Mouse (Mus musculus) MEL-GATA-1-ER (cell line): ENCODE data around the gene Tpk1.
A peak's percentile ranks its signal among the peaks of the same experiment; 100 is the strongest.

Source experiments
- DNase-seq: peaks from one replicate; pipeline ENCODE4 v3.0.0-alpha.2; 2012; ENCODE audit warnings: low read depth; ENCODE audit errors: extremely low read depth

The Tpk1 gene

GRCm38 (mm10) chr6:43528996-43529395 is 137.1 kb downstream of the Tpk1 start:
- no peak for DNase-seq

GRCm38 (mm10) chr6:43525028-43525427 is 141.1 kb downstream of the Tpk1 start:
- DNase-seq = no peak

GRCm38 (mm10) chr6:43522046-43522445 is 144.0 kb downstream of the Tpk1 start:
- DNase-seq = no peak

- DNase-seq = no peak
Observed at GRCm38 (mm10) chr6:43520218-43520617, 145.9 kb downstream of the Tpk1 start.

GRCm38 (mm10) chr6:43518378-43518777 is 147.7 kb downstream of the Tpk1 start:
- no peak for DNase-seq

- DNase-seq = no peak
Observed at GRCm38 (mm10) chr6:43517316-43517655, 148.8 kb downstream of the Tpk1 start.

GRCm38 (mm10) chr6:43516593-43517315 is 149.3 kb downstream of the Tpk1 start:
- DNase-seq = no peak

- peak; percentile 85 for DNase-seq
Observed at GRCm38 (mm10) chr6:43506686-43507385, 159.2 kb downstream of the Tpk1 start.

- DNase-seq = no peak
Observed at GRCm38 (mm10) chr6:43504609-43505230, 161.4 kb downstream of the Tpk1 start.

GRCm38 (mm10) chr6:43492367-43492766 is 173.7 kb downstream of the Tpk1 start:
- no peak for DNase-seq

GRCm38 (mm10) chr6:43486691-43487090 is 179.4 kb downstream of the Tpk1 start:
- no peak for DNase-seq

- no peak for DNase-seq
Observed at GRCm38 (mm10) chr6:43480687-43481086, 185.4 kb downstream of the Tpk1 start.

GRCm38 (mm10) chr6:43478810-43479209 is 187.3 kb downstream of the Tpk1 start:
- DNase-seq = no peak

- DNase-seq = no peak
Observed at GRCm38 (mm10) chr6:43476406-43476805, 189.7 kb downstream of the Tpk1 start.

GRCm38 (mm10) chr6:43475921-43476320 is 190.2 kb downstream of the Tpk1 start:
- no peak for DNase-seq

GRCm38 (mm10) chr6:43471556-43471955 is 194.5 kb downstream of the Tpk1 start:
- DNase-seq = no peak

GRCm38 (mm10) chr6:43468821-43469594 is 197.1 kb downstream of the Tpk1 start:
- no peak for DNase-seq

- DNase-seq = no peak
Observed at GRCm38 (mm10) chr6:43462849-43463369, 203.2 kb downstream of the Tpk1 start.

GRCm38 (mm10) chr6:43462189-43462848 is 203.8 kb downstream of the Tpk1 start:
- no peak for DNase-seq

GRCm38 (mm10) chr6:43459082-43459481 is 207.0 kb downstream of the Tpk1 start:
- DNase-seq = no peak

GRCm38 (mm10) chr6:43457989-43458388 is 208.1 kb downstream of the Tpk1 start:
- DNase-seq = no peak
